Mouse (Mus musculus): ENCODE measurements around the gene Smndc1. TPM values are rescaled to one million over a fixed set of nuclear protein-coding genes. Genes with fewer than 3 reads are reported as not detected.

Gene Smndc1
- total RNA-seq, 1 experiment from 2014 or later: 45.5 TPM

DNA sequence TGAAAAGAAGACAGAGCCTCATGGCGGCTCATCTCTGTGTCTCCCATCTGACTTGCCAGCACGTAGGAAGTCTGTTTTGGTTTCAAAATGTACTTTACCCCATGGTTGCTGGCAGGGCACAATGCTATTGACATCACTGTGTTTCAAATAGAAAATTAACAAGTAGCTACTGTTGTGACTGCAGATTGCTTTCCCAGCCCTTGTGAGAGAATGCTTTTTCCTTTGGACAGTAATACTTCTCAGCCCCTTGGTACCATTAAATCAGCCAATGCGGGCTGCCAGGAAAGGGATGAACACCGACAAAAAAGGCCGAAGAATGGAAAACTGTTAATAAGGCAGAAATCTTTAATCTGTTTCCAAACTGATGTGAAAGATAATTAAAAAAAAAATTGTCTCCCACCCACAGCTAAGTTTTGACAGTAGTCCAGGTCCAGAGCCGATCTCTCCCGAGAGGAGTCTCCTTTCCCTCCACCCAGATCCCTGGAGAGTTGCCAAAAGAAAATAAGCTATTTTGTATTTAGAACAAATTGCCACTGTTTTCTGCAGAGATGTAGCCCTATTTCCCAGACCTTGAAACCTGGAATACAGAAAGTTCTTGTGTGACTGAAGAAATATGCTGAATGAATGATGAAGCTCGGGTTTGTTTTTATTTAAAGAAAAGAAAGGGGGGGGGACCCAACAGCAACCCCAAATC, 30.0 kb downstream of the Smndc1 start:
- no peak for ATAC-seq (ENCODE audit: extremely low read depth, insufficient number of reproducible peaks, low FRiP score, poor library complexity, severe bottlenecking)

DNA sequence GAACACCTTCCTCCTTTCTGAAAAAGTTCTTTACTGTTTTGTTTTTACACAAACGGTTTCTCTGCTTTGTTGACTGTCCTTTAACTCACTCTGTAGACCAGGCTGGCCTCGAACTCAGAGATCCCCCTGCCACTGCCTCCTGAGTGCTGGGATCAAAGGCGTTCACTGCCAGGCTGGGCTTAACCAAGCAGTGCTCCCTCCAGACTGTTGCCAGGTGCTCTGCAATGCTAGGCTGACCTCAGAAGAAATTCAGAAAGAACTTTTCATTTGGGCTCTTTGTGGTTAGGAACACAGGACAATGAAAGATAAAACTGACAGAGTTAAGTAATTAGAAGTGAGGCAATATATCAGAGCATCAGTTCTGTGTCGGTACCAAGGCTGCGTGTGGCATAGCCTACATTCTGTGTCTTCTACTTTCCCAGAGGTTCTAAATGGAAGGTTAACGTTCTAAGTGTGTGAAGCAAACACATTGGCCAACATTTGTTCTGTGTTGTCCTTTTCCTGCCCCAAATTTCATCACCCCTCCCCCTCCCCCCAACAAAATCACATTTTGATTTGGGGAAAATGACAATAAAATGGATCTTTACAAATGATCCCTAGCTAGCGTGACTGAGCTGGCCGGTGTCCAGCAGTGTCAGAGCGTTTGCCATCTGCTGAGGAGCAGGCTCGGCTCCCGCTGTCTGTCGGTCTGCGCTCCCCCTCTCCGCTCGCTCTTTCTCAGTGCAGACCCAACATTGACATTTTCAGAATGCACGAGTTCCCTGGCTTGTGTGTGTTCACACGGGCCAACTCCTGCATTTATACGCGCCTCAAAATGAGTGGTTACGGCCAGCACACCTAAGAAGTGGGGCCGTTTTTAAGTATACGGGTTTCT, 31.0 kb downstream of the Smndc1 start:
- ATAC-seq (ENCODE audit: extremely low read depth, insufficient number of reproducible peaks, low FRiP score, poor library complexity, severe bottlenecking): no peak

DNA sequence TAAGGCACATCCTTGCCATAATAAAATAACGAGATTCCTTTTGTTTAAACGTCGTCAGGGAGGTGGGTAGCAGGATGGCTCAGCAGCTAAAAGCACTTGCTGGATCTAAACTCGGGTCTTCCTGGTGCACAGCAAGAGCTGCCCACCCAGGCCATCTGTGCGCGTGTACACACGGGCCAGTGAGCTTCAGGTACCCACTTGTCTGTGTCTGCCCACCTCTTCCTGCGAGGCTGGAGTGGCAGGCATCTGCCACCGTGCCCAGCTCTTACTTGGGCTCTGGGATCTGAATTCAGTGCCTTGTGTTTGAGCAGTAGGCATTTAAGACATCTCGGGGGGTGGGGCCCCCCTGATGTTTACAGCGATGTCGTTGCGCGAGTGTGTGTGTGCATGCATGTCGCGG, 35.3 kb downstream of the Smndc1 start:
- no peak for ATAC-seq (ENCODE audit: extremely low read depth, insufficient number of reproducible peaks, low FRiP score, poor library complexity, severe bottlenecking)

DNA sequence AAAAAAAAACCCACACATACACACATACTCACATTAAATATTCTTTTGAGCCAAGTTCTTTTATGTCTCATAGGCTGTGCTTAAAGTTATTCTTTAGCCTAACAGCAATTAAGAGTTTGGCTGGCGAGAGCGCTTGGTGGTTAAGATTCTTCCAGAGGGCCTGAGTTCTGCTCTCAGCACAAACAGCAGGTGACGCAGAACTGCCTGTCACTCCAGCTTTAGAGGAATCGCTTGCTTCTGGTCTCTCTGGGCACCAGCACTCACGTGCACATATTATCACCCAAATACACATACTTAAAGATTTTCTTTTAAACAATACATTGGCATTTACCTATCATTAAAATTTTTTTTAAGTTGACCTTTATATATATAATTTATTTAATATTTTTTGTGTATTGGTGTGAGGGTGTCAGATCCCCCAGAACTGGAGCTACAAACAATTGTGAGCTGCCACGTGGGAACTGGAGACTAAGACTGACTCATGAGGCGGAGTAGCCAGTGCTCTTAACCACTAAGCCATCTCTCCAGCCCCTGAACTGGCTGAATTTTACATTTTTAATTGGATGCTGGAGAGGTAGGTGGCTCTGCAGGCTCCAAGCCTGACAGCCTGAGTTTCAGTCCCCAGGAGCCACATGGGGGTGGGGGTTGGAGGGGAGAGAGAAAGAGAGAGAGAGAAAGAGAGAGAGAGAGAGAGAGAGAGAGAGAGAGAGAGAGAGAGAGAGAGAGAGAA, 35.9 kb downstream of the Smndc1 start:
- ATAC-seq (ENCODE audit: extremely low read depth, insufficient number of reproducible peaks, low FRiP score, poor library complexity, severe bottlenecking): no peak

DNA sequence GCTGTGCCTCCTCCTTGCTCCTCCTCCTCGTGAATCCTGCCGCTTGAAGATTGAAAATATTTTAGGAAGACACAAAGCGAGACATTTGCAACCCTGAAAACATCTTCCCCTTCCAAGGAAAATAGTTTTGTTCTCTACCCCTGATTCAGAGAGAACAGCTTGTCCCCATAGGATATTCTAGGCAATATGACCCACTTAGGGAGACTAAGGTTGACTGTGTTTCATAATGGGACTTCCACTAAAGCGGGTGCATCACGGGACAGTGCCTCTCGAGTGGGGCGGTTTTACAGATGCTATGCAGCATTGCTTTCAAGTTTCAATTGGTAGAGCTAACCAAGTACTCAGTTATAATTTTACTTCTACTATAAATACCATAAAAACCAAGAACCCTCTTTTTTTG, 36.5 kb downstream of the Smndc1 start:
- ATAC-seq (ENCODE audit: extremely low read depth, insufficient number of reproducible peaks, low FRiP score, poor library complexity, severe bottlenecking): no peak

DNA sequence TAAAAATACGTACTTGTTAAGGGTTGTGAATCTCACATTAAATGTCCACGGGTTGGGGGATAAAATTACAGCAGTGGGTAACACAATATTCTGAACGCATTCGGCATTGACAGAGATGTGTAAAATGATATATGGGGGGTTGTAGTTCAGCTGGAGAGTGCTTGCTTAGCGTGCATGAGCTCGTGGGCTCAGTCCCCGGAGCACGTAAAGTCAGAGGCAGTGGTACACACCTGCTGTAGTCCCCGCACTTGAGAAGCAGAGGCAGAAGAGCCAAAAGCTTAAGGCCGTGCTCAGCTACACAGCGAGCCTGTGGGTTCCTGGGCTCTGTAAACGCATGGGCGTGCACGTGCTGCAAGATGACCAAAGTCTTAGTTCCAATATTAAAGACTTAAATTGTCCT, 44.6 kb downstream of the Smndc1 start:
- no peak for ATAC-seq (ENCODE audit: extremely low read depth, insufficient number of reproducible peaks, low FRiP score, poor library complexity, severe bottlenecking)

DNA sequence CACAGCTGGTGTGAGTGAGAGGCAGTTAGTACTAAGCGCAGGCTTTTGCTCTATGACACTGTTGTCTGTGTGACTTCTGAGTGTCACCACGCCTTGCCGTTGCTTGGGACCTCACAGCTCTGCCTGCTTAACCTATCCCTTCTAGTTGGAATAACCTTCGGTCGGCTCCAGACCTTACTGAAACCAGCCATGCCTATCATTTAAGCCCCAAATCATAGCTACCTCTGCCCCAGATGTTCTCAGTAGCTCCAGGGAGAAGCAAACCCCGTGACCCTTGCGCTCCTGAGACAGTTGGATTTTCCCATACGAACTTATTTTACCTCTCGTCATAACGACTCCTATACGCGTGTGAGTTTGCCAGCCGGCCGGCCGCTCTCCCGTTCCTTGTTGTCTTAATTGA, 46.3 kb downstream of the Smndc1 start:
- ATAC-seq (ENCODE audit: extremely low read depth, insufficient number of reproducible peaks, low FRiP score, poor library complexity, severe bottlenecking): no peak

DNA sequence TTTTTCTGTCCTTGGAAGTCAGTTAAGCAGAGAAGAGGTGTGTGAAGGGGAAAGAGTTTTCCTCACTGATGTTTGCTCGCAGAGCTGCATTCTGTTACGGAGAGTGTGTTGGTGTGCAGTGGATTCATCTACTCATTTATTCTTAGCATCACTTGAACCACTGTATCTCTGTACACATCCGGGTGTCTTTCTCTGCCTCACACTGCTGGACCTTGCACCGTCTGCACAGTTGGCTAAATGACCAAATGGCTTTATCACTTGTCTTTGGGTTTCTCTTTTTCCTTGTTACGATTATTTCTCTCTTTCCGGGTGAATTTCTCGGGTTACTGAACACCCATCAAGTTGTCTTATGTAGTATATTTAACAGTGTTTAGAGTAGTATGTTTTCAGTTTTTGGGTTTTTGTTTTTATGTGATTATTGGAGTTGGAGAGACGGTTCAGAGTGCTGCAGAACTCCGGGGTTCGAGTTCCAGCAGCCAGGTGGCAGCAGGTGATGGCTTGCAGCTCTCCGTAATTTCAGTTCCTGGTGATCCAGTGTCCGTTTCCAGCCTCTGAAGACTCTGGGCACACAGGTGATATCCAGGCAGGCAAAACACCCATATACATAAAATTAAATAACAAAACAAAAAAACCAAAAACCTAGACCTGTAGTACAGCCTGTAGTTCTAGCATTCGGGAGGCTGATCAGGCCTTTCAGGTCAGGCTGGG, 47.0 kb downstream of the Smndc1 start:
- no peak for ATAC-seq (ENCODE audit: extremely low read depth, insufficient number of reproducible peaks, low FRiP score, poor library complexity, severe bottlenecking)

DNA sequence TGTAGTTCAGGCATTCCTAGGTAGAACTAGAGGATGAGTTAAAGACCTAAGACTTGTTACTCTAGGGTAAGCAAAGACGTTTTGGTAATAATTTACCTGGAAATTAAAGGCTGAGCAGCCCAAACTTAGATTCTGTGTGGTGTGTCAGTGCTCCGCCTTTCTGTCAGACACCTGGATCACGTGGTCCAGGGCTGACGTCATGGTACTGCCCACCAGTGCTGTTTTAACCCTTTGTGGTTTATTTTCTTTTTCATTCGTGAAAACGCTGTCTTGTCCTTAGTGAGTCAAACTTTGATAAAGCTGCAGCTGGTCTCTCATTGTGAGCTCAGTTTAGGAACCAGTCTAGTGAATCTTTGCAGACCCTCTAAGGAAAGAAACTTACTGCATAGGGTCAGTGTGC, 50.0 kb downstream of the Smndc1 start:
- no peak for ATAC-seq (ENCODE audit: extremely low read depth, insufficient number of reproducible peaks, low FRiP score, poor library complexity, severe bottlenecking)

DNA sequence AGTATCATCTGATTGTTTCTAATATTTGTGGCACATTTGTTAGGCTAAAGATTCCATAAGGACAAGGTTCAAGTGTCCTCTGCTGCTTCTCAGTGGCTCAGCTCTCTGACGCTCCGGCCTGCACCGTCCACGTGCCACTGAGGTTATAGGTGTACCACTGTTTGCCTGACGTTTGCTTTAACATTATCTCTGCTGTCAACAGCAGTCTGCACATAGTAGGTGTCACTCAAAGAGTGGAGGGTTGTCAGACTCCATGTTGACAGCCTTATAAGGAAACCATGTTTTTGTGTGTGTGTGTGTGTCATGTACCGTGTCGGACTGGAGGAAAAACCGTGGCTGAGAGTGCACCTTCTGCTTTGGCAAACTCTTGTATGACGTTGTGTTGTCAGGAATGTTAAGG, 55.1 kb downstream of the Smndc1 start:
- ATAC-seq (ENCODE audit: extremely low read depth, insufficient number of reproducible peaks, low FRiP score, poor library complexity, severe bottlenecking): no peak

DNA sequence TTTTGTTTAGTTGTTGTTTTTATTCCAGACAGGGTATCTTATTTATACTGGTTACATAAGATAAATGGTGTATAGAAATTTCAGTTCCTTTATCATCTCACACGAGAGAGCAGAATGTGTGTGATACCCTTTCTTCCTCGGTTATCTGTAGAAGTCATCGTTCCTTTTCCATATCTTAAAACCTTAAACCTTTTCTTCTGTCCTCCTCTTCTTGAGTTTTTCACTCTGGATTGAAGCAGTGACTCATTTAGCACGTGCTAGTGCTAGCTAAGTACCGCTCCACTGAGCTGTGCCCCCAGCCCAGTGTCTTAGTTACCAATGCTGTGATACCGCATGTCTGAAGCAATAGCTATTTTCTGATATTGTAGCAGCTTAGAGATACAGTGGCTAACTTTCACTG, 56.6 kb downstream of the Smndc1 start:
- no peak for ATAC-seq (ENCODE audit: extremely low read depth, insufficient number of reproducible peaks, low FRiP score, poor library complexity, severe bottlenecking)

DNA sequence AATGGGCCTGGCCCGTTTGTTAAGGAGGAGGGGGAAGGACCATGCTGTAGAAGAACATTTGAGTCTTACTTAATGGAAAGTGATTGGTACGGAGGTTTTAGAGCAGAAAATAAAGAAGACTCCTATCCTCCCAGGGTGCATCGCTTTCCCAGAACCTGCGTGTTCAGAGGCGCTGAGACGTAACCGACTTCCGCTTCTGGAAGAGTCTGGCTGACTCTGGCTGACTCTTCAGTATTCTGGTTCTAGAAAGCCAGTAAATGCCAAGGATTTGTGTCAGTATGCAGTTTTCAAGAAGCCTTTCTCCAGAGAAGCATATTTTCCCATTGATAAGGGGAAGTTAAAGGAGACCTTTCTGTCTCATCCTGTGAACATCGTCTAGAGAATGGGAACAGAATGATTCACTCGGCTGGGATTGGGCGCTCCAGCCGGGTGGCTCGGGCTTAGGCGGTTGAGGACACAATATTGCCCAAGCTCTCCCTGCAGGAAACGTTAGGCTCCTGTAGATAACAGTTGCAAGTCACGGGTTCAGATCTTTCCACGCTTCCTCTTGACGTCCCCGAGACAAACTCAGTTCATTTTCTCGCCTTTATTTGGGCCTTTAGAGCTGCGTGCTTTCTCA, 58.4 kb downstream of the Smndc1 start:
- ATAC-seq (ENCODE audit: extremely low read depth, insufficient number of reproducible peaks, low FRiP score, poor library complexity, severe bottlenecking): no peak

DNA sequence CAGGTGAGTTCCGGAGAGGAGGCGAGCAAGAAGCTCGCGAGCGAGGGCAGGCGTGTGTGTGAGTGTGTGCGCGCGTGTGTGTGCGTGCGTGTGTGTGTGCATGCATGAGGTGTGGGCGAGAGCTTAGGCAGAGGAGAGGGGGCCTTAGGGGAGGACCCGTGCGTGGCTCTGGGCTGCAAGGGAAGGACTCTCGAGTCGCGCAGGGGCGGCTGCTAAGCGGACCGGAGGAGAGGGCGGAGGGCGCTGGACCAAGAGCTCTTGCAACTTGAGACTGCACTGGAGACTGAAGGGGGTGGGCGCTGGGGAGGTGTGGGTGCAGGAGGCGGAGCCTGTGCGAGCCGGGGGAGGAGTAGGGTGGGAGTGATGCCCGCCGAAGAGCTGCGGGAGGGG, 60.4 kb downstream of the Smndc1 start:
- ATAC-seq (ENCODE audit: extremely low read depth, insufficient number of reproducible peaks, low FRiP score, poor library complexity, severe bottlenecking): 0 out of 2 replicates have a peak, but pooled peaks have one; percentile 2

Other genes with a start within 250 kb of the Smndc1 start
- gene Mxi1, start 80.1 kb downstream of the Smndc1 start, total RNA-seq (2017): 108 and 112 TPM in 2 replicates
- not detected in 2 replicates for gene Gm10197, start 18.8 kb downstream of the Smndc1 start, total RNA-seq (2017)
- gene Dusp5, start 138.5 kb upstream of the Smndc1 start, total RNA-seq (2017): 18.5 and 21.2 TPM in 2 replicates
- 4.2 and 10.1 TPM in 2 replicates for gene Nutf2-ps1, start 198.5 kb upstream of the Smndc1 start, total RNA-seq (2017)
- 105 and 114 TPM in 2 replicates for gene Smc3, start 209.8 kb upstream of the Smndc1 start, total RNA-seq (2017)